Mouse (Mus musculus) CH12.LX (cell line): ENCODE results near the gene Sall4. TPM values are rescaled to one million over a fixed set of nuclear protein-coding genes. Genes with fewer than 3 reads are reported as not detected.

Experiments
- DNase-seq: peaks from one replicate; pipeline ENCODE4 v3.0.0-alpha.2; 2013; ENCODE audit errors: extremely low read depth
- H3K27ac ChIP-seq: 2 replicates; pipeline ENCODE4 v1.5.1; 2012; ENCODE audit warnings: low read depth, mild to moderate bottlenecking, control low read depth, moderate library complexity; ENCODE audit not compliant: insufficient read depth
- H3K27me3 ChIP-seq: replicated peaks from 2 replicates; pipeline ENCODE3; 2012; ENCODE audit warnings: inconsistent platforms
- H3K36me3 ChIP-seq, 2 experiments: replicated peaks in 1 of 2; 2 replicates each; pipeline versions ENCODE3 to v1.6.1; 2012; ENCODE audit warnings: inconsistent platforms in 1 of 2, low read length in 1 of 2, mild to moderate bottlenecking in 1 of 2, mixed read lengths in 1 of 2, moderate library complexity in 1 of 2; ENCODE audit not compliant: control insufficient read depth in 1 of 2, insufficient read depth in 1 of 2
- H3K4me1 ChIP-seq, 2 experiments: 2 replicates each; pipeline ENCODE4 v1.6.1; 2012; ENCODE audit warnings: inconsistent platforms in 1 of 2, moderate library complexity in 1 of 2; ENCODE audit not compliant: insufficient read depth in 2 of 2, control insufficient read depth in 1 of 2
- H3K4me2 ChIP-seq: 2 replicates; pipeline ENCODE4 v1.6.1; 2012; ENCODE audit warnings: low read depth, mild to moderate bottlenecking, control low read depth; ENCODE audit not compliant: poor library complexity, insufficient read depth, severe bottlenecking
- H3K4me3 ChIP-seq, 3 experiments: fragments of 150-350 bp in 1 of 3; sonication (generic) in 1 of 3; replicated peaks in 1 of 3; 2 replicates each; pipeline versions ENCODE3 to v1.5.1; 2011 to 2012; ENCODE audit warnings: low read depth in 2 of 3, low read length in 2 of 3, mild to moderate bottlenecking in 2 of 3, moderate library complexity in 2 of 3, control low read depth in 1 of 3, improper control_type of control experiment in 1 of 3, inconsistent platforms in 1 of 3, mixed read lengths in 1 of 3; ENCODE audit not compliant: poor library complexity in 1 of 3
- H3K79me2 ChIP-seq: replicated peaks from 2 replicates; pipeline ENCODE4 v1.6.1; 2012; ENCODE audit warnings: mild to moderate bottlenecking, moderate library complexity; ENCODE audit not compliant: control insufficient read depth, poor library complexity, insufficient read depth, severe bottlenecking; ENCODE audit errors: extremely low read depth
- H3K9ac ChIP-seq: 2 replicates; pipeline ENCODE4 v1.6.1; 2012; ENCODE audit warnings: low read depth, mild to moderate bottlenecking, control low read depth, moderate library complexity; ENCODE audit not compliant: insufficient read depth
- H3K9me3 ChIP-seq: replicated peaks from 2 replicates; pipeline ENCODE3; 2012; ENCODE audit warnings: low read length, inconsistent platforms, mixed read lengths
- CHD1 ChIP-seq: IDR thresholded peaks from 2 replicates; pipeline ENCODE4 v1.6.1; 2012; ENCODE audit warnings: low read depth, low read length, improper control_type of control experiment, inconsistent platforms
- ELF1 ChIP-seq: IDR thresholded peaks from 2 replicates; pipeline ENCODE4 v1.6.1; 2014; ENCODE audit warnings: low read depth, mild to moderate bottlenecking, inconsistent platforms, low read length, improper control_type of control experiment
- ETS1 ChIP-seq: conservative IDR thresholded peaks from 2 replicates; pipeline ENCODE4 v1.6.1; 2012; ENCODE audit warnings: low read depth, mild to moderate bottlenecking, inconsistent platforms, low read length, improper control_type of control experiment, moderate library complexity
- IRF4 ChIP-seq: IDR thresholded peaks from 2 replicates; pipeline ENCODE4 v1.6.1; 2014; ENCODE audit warnings: low read depth, mild to moderate bottlenecking, inconsistent platforms, low read length, improper control_type of control experiment
- KAT2A ChIP-seq: IDR thresholded peaks from 2 replicates; pipeline ENCODE4 v1.6.1; 2012; ENCODE audit warnings: low read length, improper control_type of control experiment, inconsistent platforms; ENCODE audit not compliant: insufficient replicate concordance
- MAFK ChIP-seq: IDR thresholded peaks from 2 replicates; pipeline ENCODE4 v1.6.1; 2011; ENCODE audit warnings: low read length, improper control_type of control experiment; ENCODE audit not compliant: insufficient replicate concordance
- MAX ChIP-seq: IDR thresholded peaks from 2 replicates; pipeline ENCODE4 v1.6.1; 2011; ENCODE audit warnings: low read length, improper control_type of control experiment
- MEF2A ChIP-seq: IDR thresholded peaks from 2 replicates; pipeline ENCODE4 v1.6.1; 2014; ENCODE audit warnings: low read depth, mild to moderate bottlenecking, inconsistent platforms, low read length, improper control_type of control experiment, borderline replicate concordance
- NELFE ChIP-seq: IDR thresholded peaks from 2 replicates; pipeline ENCODE4 v1.6.1; 2011; ENCODE audit warnings: low read depth, low read length, improper control_type of control experiment
- NRF1 ChIP-seq: IDR thresholded peaks from 2 replicates; pipeline ENCODE4 v1.6.1; 2014; ENCODE audit warnings: low read depth, mild to moderate bottlenecking, inconsistent platforms, low read length, improper control_type of control experiment, moderate library complexity
- PAX5 ChIP-seq: IDR thresholded peaks from 2 replicates; pipeline ENCODE4 v1.6.1; 2012; ENCODE audit warnings: low read length, inconsistent platforms, mixed read lengths
- RAD21 ChIP-seq: IDR thresholded peaks from 2 replicates; pipeline ENCODE4 v1.6.1; 2011; ENCODE audit warnings: low read depth, mild to moderate bottlenecking, low read length, improper control_type of control experiment, moderate library complexity
- SIN3A ChIP-seq: IDR thresholded peaks from 2 replicates; pipeline ENCODE4 v1.6.1; 2012; ENCODE audit warnings: low read length, improper control_type of control experiment, inconsistent platforms
- SMC3 ChIP-seq: IDR thresholded peaks from 2 replicates; pipeline ENCODE4 v1.6.1; 2011; ENCODE audit warnings: low read depth, low read length, improper control_type of control experiment
- TBP ChIP-seq: conservative IDR thresholded peaks from 2 replicates; pipeline ENCODE4 v1.6.1; 2011; ENCODE audit warnings: low read depth, low read length, improper control_type of control experiment
- TCF12 ChIP-seq: IDR thresholded peaks from 2 replicates; pipeline ENCODE4 v1.6.1; 2014; ENCODE audit warnings: low read depth, mild to moderate bottlenecking, inconsistent platforms, low read length, improper control_type of control experiment
- UBTF ChIP-seq: IDR thresholded peaks from 2 replicates; pipeline ENCODE4 v1.6.1; 2012; ENCODE audit warnings: low read depth, mild to moderate bottlenecking, inconsistent platforms, low read length, improper control_type of control experiment, moderate library complexity
- USF1 ChIP-seq: IDR thresholded peaks from 2 replicates; pipeline ENCODE4 v1.6.1; 2014; ENCODE audit warnings: low read depth, mild to moderate bottlenecking, inconsistent platforms, low read length, improper control_type of control experiment
- USF2 ChIP-seq: conservative IDR thresholded peaks from 2 replicates; pipeline ENCODE4 v1.6.1; 2011; ENCODE audit warnings: low read depth, low read length, improper control_type of control experiment
- ZKSCAN1 ChIP-seq: IDR thresholded peaks from 2 replicates; pipeline ENCODE4 v1.6.1; 2012; ENCODE audit warnings: low read depth, inconsistent platforms, low read length, improper control_type of control experiment, borderline replicate concordance
- dilution Hi-C: fragments of 300-500 bp; cut with MboI; formaldehyde crosslinking; loops from 2 replicates; pipeline ENCODE4 v1.14.3; 2020; ENCODE audit warnings: low sequenced_read_pairs; ENCODE audit not compliant: extremely low pct_unique_long_range_greater_than_20kb, extremely low pct_ligation_motif_present
- in situ Hi-C: fragments of 300-500 bp; cut with MboI; formaldehyde crosslinking; loops from 3 replicates; pipeline ENCODE4 v1.14.3; 2019; ENCODE audit warnings: low sequenced_read_pairs, low pct_ligation_motif_present, low pct_unique_long_range_greater_than_20kb, mixed read lengths
- polyA plus RNA-seq: library from polyadenylated mRNA; unstranded; fragments of >175 nt; gene quantifications from 2 replicates; pipeline ENCODE4 v1.2.1, GENCODE M21; 2012; ENCODE audit warnings: low read depth; ENCODE audit not compliant: insufficient read length
- total RNA-seq, 2 experiments: library from RNA; depleted of rRNA; stranded (reverse); fragments of 300-350 nt in 1 of 2; fragments of >200 nt in 1 of 2; gene quantifications; 2 replicates each; pipeline ENCODE4 v1.2.3; 2012 to 2014

Gene Sall4
- total and polyA plus RNA-seq, 3 experiments, result not detected

- no peak overlapping the region for H3K27ac ChIP-seq
- no peak overlapping the region for H3K4me3 ChIP-seq
- no peaks in the 10 kb centered on the region for H3K4me1 ChIP-seq
- DNase-seq, result no peak
- no peak overlapping the region for H3K4me2 ChIP-seq
- no peak overlapping the region for H3K9ac ChIP-seq
- H3K9me3 ChIP-seq, result no peaks in the 10 kb centered on the region
- peaks cover 23% of the 10 kb centered on the region for H3K27me3 ChIP-seq
- no peaks in the 10 kb centered on the region for H3K79me2 ChIP-seq
- dilution Hi-C loops, result no loop called here
- in situ Hi-C loops, result no loop called here
- H3K36me3 ChIP-seq, result no peaks in the 10 kb centered on the region
- TF ChIP-seq PAX5, result no peak
- no peak for TF ChIP-seq TBP
- no peak for TF ChIP-seq RAD21
- TF ChIP-seq MAX, result no peak
Observed at GRCm38 (mm10) chr2:168799326-168799725, 31.6 kb upstream of the Sall4 start.

- TF ChIP-seq MEF2A (no peak), USF1 (no peak), UBTF (no peak), MAFK (no peak), NRF1 (no peak), RAD21 (no peak), SMC3 (no peak), ETS1 (no peak), TCF12 (no peak), ELF1 (no peak), ZKSCAN1 (no peak), SIN3A (no peak), USF2 (no peak), IRF4 (no peak), CHD1 (no peak), KAT2A (no peak), NELFE (no peak)
- H3K27me3 ChIP-seq, result peaks cover 20% of the 10 kb centered on the region
- no peaks in the 10 kb centered on the region for H3K36me3 ChIP-seq
- H3K79me2 ChIP-seq, result no peaks in the 10 kb centered on the region
- dilution Hi-C loops, result no loop called here
- no peak overlapping the region for H3K4me3 ChIP-seq
- no peak overlapping the region for H3K27ac ChIP-seq
- H3K4me2 ChIP-seq, result no peak overlapping the region
- no peaks in the 10 kb centered on the region for H3K9me3 ChIP-seq
- no peak overlapping the region for H3K9ac ChIP-seq
- in situ Hi-C loops, result no loop called here
- DNase-seq, result no peak
- no peaks in the 10 kb centered on the region for H3K4me1 ChIP-seq
Observed at GRCm38 (mm10) chr2:168798921-168799320, 31.2 kb upstream of the Sall4 start.
